Mouse (Mus musculus) layer of hippocampus, postnatal 14 days (tissue): Measurements from ENCODE around the gene Samsn1. TPM values are rescaled to one million over a fixed set of nuclear protein-coding genes. Genes with fewer than 3 reads are reported as not detected.
"Not testable (repeated sequence)": the region's sequence is repeated elsewhere in the genome, so short reads cannot be mapped to it uniquely, and the experiment has no call there.

ENCODE experiments used
- DNase-seq, 2 experiments: peaks; one replicate each; pipeline ENCODE4 v3.0.0; 2021 to 2022; ENCODE audit warnings: low spot score in 2 of 2, mixed read lengths in 1 of 2
- total RNA-seq, 2 experiments: library from RNA; stranded (reverse); gene quantifications; 2 replicates each; pipeline ENCODE4 v1.2.3; 2021

Gene Samsn1
- total RNA-seq, 2 experiments from 2014 or later = 0.93 to 1.4 TPM

- DNase-seq = no peak
Measured at GRCm38 (mm10) chr16:75878885-75879284, 143.2 kb downstream of the Samsn1 start.

- DNase-seq = peak in 1 of 2 experiments; percentile 7
Measured at GRCm38 (mm10) chr16:75877170-75877569, 144.9 kb downstream of the Samsn1 start.

GRCm38 (mm10) chr16:75875896-75876295, 146.2 kb downstream of the Samsn1 start:
- DNase-seq = peak in 1 of 2 experiments; percentile 2

GRCm38 (mm10) chr16:75874508-75874907, 147.6 kb downstream of the Samsn1 start:
- DNase-seq = no peak

GRCm38 (mm10) chr16:75872241-75872640, 149.8 kb downstream of the Samsn1 start:
- no peak for DNase-seq

- DNase-seq = no peak
Measured at GRCm38 (mm10) chr16:75867400-75867799, 154.7 kb downstream of the Samsn1 start.

- DNase-seq = no peak
Measured at GRCm38 (mm10) chr16:75865505-75865904, 156.6 kb downstream of the Samsn1 start.

GRCm38 (mm10) chr16:75864673-75865072, 157.4 kb downstream of the Samsn1 start:
- no peak for DNase-seq

GRCm38 (mm10) chr16:75856343-75856742, 165.7 kb downstream of the Samsn1 start:
- no peak for DNase-seq

GRCm38 (mm10) chr16:75855402-75855801, 166.7 kb downstream of the Samsn1 start:
- no peak for DNase-seq

- DNase-seq = no peak
Measured at GRCm38 (mm10) chr16:75853556-75854271, 168.4 kb downstream of the Samsn1 start.

GRCm38 (mm10) chr16:75852485-75852884, 169.6 kb downstream of the Samsn1 start:
- DNase-seq = no peak

GRCm38 (mm10) chr16:75849039-75849438, 173.0 kb downstream of the Samsn1 start:
- no peak for DNase-seq

GRCm38 (mm10) chr16:75843653-75844062, 178.4 kb downstream of the Samsn1 start:
- peak; percentile 13 to 14 for DNase-seq

GRCm38 (mm10) chr16:75843031-75843430, 179.1 kb downstream of the Samsn1 start:
- no peak for DNase-seq

- no peak for DNase-seq
Measured at GRCm38 (mm10) chr16:75842569-75842968, 179.5 kb downstream of the Samsn1 start.

- no peak for DNase-seq
Measured at GRCm38 (mm10) chr16:75837728-75838451, 184.2 kb downstream of the Samsn1 start.

GRCm38 (mm10) chr16:75831390-75831789, 190.7 kb downstream of the Samsn1 start:
- DNase-seq = no peak

- not testable (repeated sequence) for DNase-seq
Measured at GRCm38 (mm10) chr16:75826949-75827348, 195.1 kb downstream of the Samsn1 start.

- no peak for DNase-seq
Measured at GRCm38 (mm10) chr16:75826498-75826897, 195.6 kb downstream of the Samsn1 start.

- no peak for DNase-seq
Measured at GRCm38 (mm10) chr16:75823226-75823625, 198.9 kb downstream of the Samsn1 start.

- no peak for DNase-seq
Measured at GRCm38 (mm10) chr16:75820963-75821362, 201.1 kb downstream of the Samsn1 start.
